Mouse (Mus musculus) heart, adult 2 months (tissue): ENCODE measurements around the gene Plxna2.

Experiments
- CTCF ChIP-seq: fragments of 200-600 bp; IDR thresholded peaks from 2 replicates; pipeline ENCODE4 v1.8.1; 2022; ENCODE audit warnings: antibody characterized with exemption, mild to moderate bottlenecking, moderate library complexity
- EP300 ChIP-seq: fragments of 200-500 bp; IDR thresholded peaks from 2 replicates; pipeline ENCODE4 v1.6.1; 2011; ENCODE audit warnings: low read depth, low read length, control low read depth; ENCODE audit not compliant: insufficient read depth

DNA sequence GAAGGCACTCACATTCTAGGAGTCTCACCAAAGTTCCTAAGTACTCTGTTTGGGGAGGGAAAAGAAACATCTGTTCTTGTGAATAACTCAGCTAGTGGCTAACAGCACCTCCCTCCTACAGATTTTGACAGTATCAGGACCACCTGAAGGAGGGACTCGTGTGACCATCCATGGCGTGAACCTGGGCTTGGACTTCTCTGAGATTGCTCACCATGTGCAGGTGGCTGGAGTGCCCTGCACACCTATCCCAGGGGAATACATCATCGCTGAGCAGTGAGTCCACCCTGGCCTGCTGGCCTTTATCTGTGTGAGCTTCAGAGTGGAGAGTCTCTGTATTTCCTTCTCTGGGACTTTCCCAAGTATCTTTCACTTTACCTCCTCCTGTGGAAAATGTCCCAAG lies 162.4 kb downstream of the Plxna2 start:
- no peak for TF ChIP-seq CTCF
- no peak for TF ChIP-seq EP300
